Comparison of ENCODE assay signal across 19 mouse cellular contexts in the genomic region with DNA sequence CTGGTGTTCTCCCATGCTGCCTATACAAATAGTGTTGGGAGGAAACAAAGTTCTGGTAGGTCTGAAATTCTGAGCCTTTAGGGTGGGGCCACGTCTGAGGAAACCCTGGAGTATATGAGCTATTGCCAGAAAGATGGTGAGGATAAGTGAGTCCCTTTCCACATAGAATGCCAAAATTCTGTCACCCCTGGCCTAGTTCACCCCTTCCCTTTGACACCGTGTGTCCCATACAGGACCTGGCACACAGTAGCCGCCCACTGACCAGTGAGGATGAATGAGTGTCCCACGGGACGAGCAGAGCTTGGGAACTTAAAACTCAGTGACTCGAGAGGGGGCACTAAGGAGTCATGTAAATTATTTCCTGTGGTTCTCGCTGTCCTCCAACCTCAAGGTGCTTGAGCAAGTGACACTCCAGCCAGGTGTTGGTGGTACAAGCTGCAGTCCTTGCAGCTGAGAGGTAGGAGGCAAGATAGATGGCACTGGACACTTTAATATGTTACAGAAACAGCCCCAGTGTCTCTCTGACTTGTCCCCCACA. TPM values are rescaled to one million over a fixed set of nuclear protein-coding genes. Genes with fewer than 3 reads are reported as not detected.
DNase-seq lines count a peak whose midpoint lies in the region; ATAC-seq and TF ChIP-seq lines count a peak whose summit lies in the region.
"Had no signal": no experiment of that assay in that cellular context is flagged by ENCODE, and none has a peak within 500 bp of the region (broad histone marks: within the 10 kb centered on the region; RNA-seq: fewer than 3 reads in every experiment).

No protein-coding gene starts in this region.

- no peak overlapping the region for H3K9ac ChIP-seq in hindbrain, postnatal 0 days (replicated peaks; ENCODE audit: low read length)
- H3K9ac ChIP-seq in hindbrain, embryonic 16.5 days (ENCODE audit: low read depth, low read length): no peak overlapping the region
- H3K9ac ChIP-seq in kidney, embryonic 14.5 days (ENCODE audit: low read depth, low read length): no peak overlapping the region
- H3K9ac ChIP-seq: embryonic facial prominence, embryonic 13.5 days; forebrain, embryonic 12.5 days; heart, embryonic 15.5 days; hindbrain, embryonic 15.5 days had no signal

- 79% methylated on average over 7 of the region's 7 CpGs for WGBS in hindbrain, postnatal 0 days
- 77% methylated on average over 7 of the region's 7 CpGs for WGBS in hindbrain, embryonic 16.5 days
- 56% methylated on average over 7 of the region's 7 CpGs for WGBS in kidney, embryonic 14.5 days

- no peak for ATAC-seq in hindbrain, postnatal 0 days
- ATAC-seq in hindbrain, embryonic 16.5 days: no peak
- no peak for ATAC-seq in kidney, embryonic 14.5 days (ENCODE audit: low FRiP score, low TSS enrichment)
- no peak for ATAC-seq in frontal cortex, adult (ENCODE audit: low TSS enrichment)
- ATAC-seq: CD4-positive, CD25-positive, alpha-beta regulatory T cell, adult 4 months; forebrain, embryonic 16.5 days had no signal

- H3K4me2 ChIP-seq in hindbrain, postnatal 0 days (ENCODE audit: low read depth, low read length): no peak overlapping the region
- no peak overlapping the region for H3K4me2 ChIP-seq in hindbrain, embryonic 16.5 days (ENCODE audit: low read length)
- H3K4me2 ChIP-seq in kidney, embryonic 14.5 days (replicated peaks; ENCODE audit: low read depth, low read length): no peak overlapping the region
- H3K4me2 ChIP-seq: embryonic facial prominence, embryonic 13.5 days; forebrain, embryonic 12.5 days; heart, embryonic 11.5 days; heart, embryonic 15.5 days; hindbrain, embryonic 15.5 days had no signal

- H3K27me3 ChIP-seq in hindbrain, postnatal 0 days (ENCODE audit: insufficient read depth, low read length): no peaks in the 10 kb centered on the region
- H3K27me3 ChIP-seq in hindbrain, embryonic 16.5 days (replicated peaks; ENCODE audit: control insufficient read depth, insufficient read depth, low read length): no peaks in the 10 kb centered on the region
- H3K27me3 ChIP-seq in kidney, embryonic 14.5 days (ENCODE audit: control insufficient read depth, insufficient read depth, low read length): no peaks in the 10 kb centered on the region
- H3K27me3 ChIP-seq: embryonic facial prominence, embryonic 13.5 days; forebrain, embryonic 12.5 days; heart, embryonic 15.5 days; hindbrain, embryonic 15.5 days had no signal

- TF ChIP-seq CTCF in hindbrain, postnatal 0 days (IDR thresholded peaks at IDR 0.05; ENCODE audit: low read depth): 0 out of 2 replicates have a peak, but pooled peaks have one; percentile 1

- no peaks in the 10 kb centered on the region for H3K4me1 ChIP-seq in hindbrain, postnatal 0 days (ENCODE audit: insufficient read depth, low read length)
- H3K4me1 ChIP-seq in hindbrain, embryonic 16.5 days (ENCODE audit: control insufficient read depth, insufficient read depth, low read depth, low read length): no peaks in the 10 kb centered on the region
- no peaks in the 10 kb centered on the region for H3K4me1 ChIP-seq in kidney, embryonic 14.5 days (ENCODE audit: control insufficient read depth, insufficient read depth, low read length)
- H3K4me1 ChIP-seq in brown adipose tissue, adult 24 weeks (ENCODE audit: control insufficient read depth, insufficient read depth, insufficient read length, low read length): peaks cover 7% of the 10 kb centered on the region
- H3K4me1 ChIP-seq: forebrain, embryonic 12.5 days; heart, embryonic 15.5 days; hindbrain, embryonic 15.5 days had no signal

- H3K36me3 ChIP-seq in hindbrain, postnatal 0 days (ENCODE audit: insufficient read depth, low read length): no peaks in the 10 kb centered on the region
- H3K36me3 ChIP-seq in hindbrain, embryonic 16.5 days (ENCODE audit: control insufficient read depth, insufficient read depth, low read length): no peaks in the 10 kb centered on the region
- no peaks in the 10 kb centered on the region for H3K36me3 ChIP-seq in kidney, embryonic 14.5 days (ENCODE audit: control insufficient read depth, insufficient read depth, low read length)
- H3K36me3 ChIP-seq: embryonic facial prominence, embryonic 13.5 days; forebrain, embryonic 12.5 days; heart, embryonic 15.5 days; hindbrain, embryonic 15.5 days had no signal

- H3K27ac ChIP-seq in hindbrain, postnatal 0 days: no peak overlapping the region
- H3K27ac ChIP-seq in hindbrain, embryonic 16.5 days (ENCODE audit: low read depth, low read length): no peak overlapping the region
- no peak overlapping the region for H3K27ac ChIP-seq in kidney, embryonic 14.5 days (ENCODE audit: low read depth, low read length)
- peak overlapping the region; percentile 98 for H3K27ac ChIP-seq in brown adipose tissue, adult 24 weeks (replicated peaks; ENCODE audit: low read depth, low read length)
- H3K27ac ChIP-seq: embryonic facial prominence, embryonic 13.5 days; forebrain, embryonic 12.5 days; heart, embryonic 15.5 days; hindbrain, embryonic 15.5 days had no signal

- no peak overlapping the region for H3K4me3 ChIP-seq in hindbrain, postnatal 0 days (ENCODE audit: low read length)
- no peak overlapping the region for H3K4me3 ChIP-seq in hindbrain, embryonic 16.5 days (ENCODE audit: low read length)
- H3K4me3 ChIP-seq in kidney, embryonic 14.5 days (ENCODE audit: low read length): no peak overlapping the region
- H3K4me3 ChIP-seq in brown adipose tissue, adult 24 weeks (ENCODE audit: insufficient read depth, low read depth, low read length): peak overlapping the region; percentile 35
- H3K4me3 ChIP-seq: embryonic facial prominence, embryonic 13.5 days; forebrain, embryonic 12.5 days; heart, embryonic 15.5 days; hindbrain, embryonic 15.5 days had no signal

- H3K9me3 ChIP-seq in hindbrain, postnatal 0 days (ENCODE audit: low read length): no peaks in the 10 kb centered on the region
- H3K9me3 ChIP-seq in hindbrain, embryonic 16.5 days (ENCODE audit: control insufficient read depth, low read length): no peaks in the 10 kb centered on the region
- peaks cover 3% of the 10 kb centered on the region; the same call in 1 of the 2 replicates for H3K9me3 ChIP-seq in kidney, embryonic 14.5 days (ENCODE audit: control insufficient read depth, low read length)
- H3K9me3 ChIP-seq: embryonic facial prominence, embryonic 13.5 days; forebrain, embryonic 12.5 days; heart, embryonic 15.5 days had no signal

- no peak for DNase-seq in hindbrain, postnatal 0 days (ENCODE audit: low spot score)
- DNase-seq in kidney, postnatal 25 days: peak; percentile 37 to 62
- DNase-seq: adrenal gland, postnatal 10 days; B cell, adult 2 months; cerebellum, adult 11-12 months; cerebellum, adult 9-10 months; cerebellum, postnatal 25 days; gastrocnemius, postnatal 36 days had no signal

RNA-seq across cellular contexts. Expression of gene Elk3, which starts 8.7 kb away (rescaled TPM):
- total RNA-seq in hindbrain, postnatal 0 days (2014; rRNA removed): 7.6 and 9.5 TPM in 2 replicates
- 6.2 and 7.1 TPM in 2 replicates for polyA plus RNA-seq in hindbrain, postnatal 0 days (2015; fragmentation: Nextera tagmentation; extraction: Ambion mirVana)
- polyA plus RNA-seq in hindbrain, embryonic 16.5 days (2015; fragmentation: Nextera tagmentation; extraction: Ambion mirVana): 4.1 and 8.8 TPM in 2 replicates
- 43.4 and 49.1 TPM in 2 replicates for polyA plus RNA-seq in kidney, embryonic 14.5 days (2014; fragmentation: Nextera tagmentation; extraction: Ambion mirVana)
- 8.0 and 14.4 TPM in 2 replicates for polyA plus RNA-seq in brown adipose tissue, adult 24 weeks (2012; ENCODE audit: insufficient read depth, insufficient read length, missing spikeins)
